Mouse (Mus musculus) liver, embryonic 14.5 days (tissue): ENCODE results near the gene Pank1.

ENCODE experiments used
- CTCF ChIP-seq: IDR thresholded peaks from 2 replicates; pipeline ENCODE4 v1.5.1; 2016; ENCODE audit warnings: antibody characterized with exemption, low read depth, control low read depth
- EP300 ChIP-seq: IDR thresholded peaks from 2 replicates; pipeline ENCODE4 v1.6.1; 2016; ENCODE audit warnings: antibody characterized with exemption, low read depth

- TF ChIP-seq CTCF (no peak), EP300 (no peak)
Measured at GRCm38 (mm10) chr19:34838624-34839023, 40.6 kb downstream of the Pank1 start.
